Mouse (Mus musculus): ENCODE measurements at regions not wholly inside any gene's neighbourhood (a gene's known extent, or its start where the extent isn't known, plus 50 kb on each side); places are given as distances from the start of the nearest gene placed in this dataset.

DNA sequence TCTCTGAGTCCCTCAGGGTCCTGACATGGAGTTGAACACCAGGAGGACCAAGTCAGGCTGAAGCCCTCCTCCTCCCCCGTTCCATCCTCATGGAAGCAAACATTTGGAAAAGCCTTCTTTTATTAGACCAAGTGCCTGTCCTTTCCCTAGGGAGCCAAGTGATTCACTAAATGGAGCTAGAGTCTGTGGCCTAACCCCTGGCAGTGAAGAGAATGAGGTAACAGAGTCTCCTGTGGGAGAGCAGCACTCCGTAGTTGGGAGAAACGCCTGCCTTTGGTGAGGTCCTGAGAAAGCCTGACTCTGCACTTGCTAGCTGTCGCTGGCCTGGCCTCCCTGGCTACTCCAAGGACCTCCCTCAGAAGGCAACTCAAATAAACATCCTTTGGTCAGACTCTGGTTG, 104.2 kb downstream of the Tle3 start:
- 89% methylated on average over 4 of the region's 4 CpGs for WGBS (ENCODE audit: missing documents)
- Histone ChIP-seq H3K79me2 (ENCODE audit: inconsistent target) (no peaks in the 10 kb centered on the region), H3K27ac (no peak overlapping the region), H3K36me3 (ENCODE audit: inconsistent target) (no peaks in the 10 kb centered on the region), H3K4me3 (ENCODE audit: inconsistent target) (no peak overlapping the region)

- Histone ChIP-seq H3K79me2 (ENCODE audit: inconsistent target) (no peaks in the 10 kb centered on the region), H3K27ac (no peak overlapping the region), H3K4me3 (ENCODE audit: inconsistent target) (no peak overlapping the region), H3K36me3 (ENCODE audit: inconsistent target) (no peaks in the 10 kb centered on the region)
- 88% methylated on average over 6 of the region's 6 CpGs for whole genome bisulfite sequencing (ENCODE audit: missing documents)
Measured at GRCm38 (mm10) chr9:61470815-61471505, 98.8 kb downstream of the Tle3 start.

- Histone ChIP-seq H3K36me3 (ENCODE audit: inconsistent target) (no peaks in the 10 kb centered on the region), H3K79me2 (ENCODE audit: inconsistent target) (no peaks in the 10 kb centered on the region), H3K4me3 (ENCODE audit: inconsistent target) (no peak overlapping the region), H3K27ac (no peak overlapping the region)
- 91% methylated on average over 9 of the region's 11 CpGs for WGBS (ENCODE audit: missing documents)
Measured at GRCm38 (mm10) chr9:61468897-61469509, 96.8 kb downstream of the Tle3 start.

- WGBS (ENCODE audit: missing documents), result 75% methylated on average over 5 of the region's 6 CpGs
- Histone ChIP-seq H3K36me3 (ENCODE audit: inconsistent target) (no peaks in the 10 kb centered on the region), H3K79me2 (ENCODE audit: inconsistent target) (no peaks in the 10 kb centered on the region), H3K4me3 (ENCODE audit: inconsistent target) (no peak overlapping the region), H3K27ac (no peak overlapping the region)
Measured at GRCm38 (mm10) chr9:61468368-61468848, 96.2 kb downstream of the Tle3 start.

All from macrophage (primary cell).